In the genomic region with DNA sequence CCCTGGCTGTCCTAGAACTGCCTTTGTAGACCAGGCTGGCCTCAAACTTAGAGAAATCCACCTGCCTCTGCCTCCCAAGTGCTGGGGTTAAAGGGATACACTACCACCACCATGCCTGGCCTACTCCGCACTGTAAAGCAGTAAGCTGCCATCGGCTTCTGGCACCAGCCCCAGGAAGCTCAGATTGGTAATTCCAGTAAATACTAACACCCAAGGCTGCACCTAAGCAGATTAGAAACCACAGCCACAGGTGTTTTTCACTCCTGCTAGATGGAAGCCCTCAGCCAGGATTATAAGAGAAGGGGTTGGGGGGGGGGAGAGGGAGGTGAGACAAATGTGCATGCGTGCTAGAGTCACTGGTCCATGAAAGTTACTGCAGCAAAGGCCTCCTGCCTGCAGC, we compare ENCODE assay signal across 18 mouse cellular contexts.
"Had no signal": no experiment of that assay in that cellular context is flagged by ENCODE, and none has a peak within 500 bp of the region (broad histone marks: within the 10 kb centered on the region; RNA-seq: fewer than 3 reads in every experiment).

No protein-coding gene starts in this region.

- H3K36me3 ChIP-seq: liver, embryonic 13.5 days; liver, embryonic 15.5 days; lung, embryonic 15.5 days; midbrain, embryonic 12.5 days; neural tube, embryonic 12.5 days; stomach, embryonic 15.5 days had no signal

- H3K9me3 ChIP-seq: liver, embryonic 13.5 days; liver, embryonic 15.5 days; lung, embryonic 15.5 days; megakaryocyte, embryonic 14.5 days; midbrain, embryonic 12.5 days; neural tube, embryonic 12.5 days; stomach, embryonic 15.5 days had no signal

- H3K27me3 ChIP-seq: liver, embryonic 15.5 days; lung, embryonic 15.5 days; midbrain, embryonic 12.5 days; neural tube, embryonic 12.5 days; stomach, embryonic 15.5 days had no signal

- H3K4me1 ChIP-seq: liver, embryonic 13.5 days; liver, embryonic 15.5 days; midbrain, embryonic 12.5 days had no signal

- H3K4me2 ChIP-seq: liver, embryonic 11.5 days; liver, embryonic 13.5 days; liver, embryonic 15.5 days; lung, embryonic 15.5 days; midbrain, embryonic 12.5 days; neural tube, embryonic 12.5 days; stomach, embryonic 15.5 days had no signal

- H3K9ac ChIP-seq: liver, embryonic 13.5 days; liver, embryonic 15.5 days; liver, postnatal 0 days; lung, embryonic 15.5 days; midbrain, embryonic 12.5 days; neural tube, embryonic 12.5 days; stomach, embryonic 15.5 days had no signal

- H3K4me3 ChIP-seq: liver, embryonic 13.5 days; liver, embryonic 15.5 days; lung, embryonic 15.5 days; megakaryocyte, embryonic 14.5 days; midbrain, embryonic 12.5 days; neural tube, embryonic 12.5 days; stomach, embryonic 15.5 days had no signal

- H3K27ac ChIP-seq: liver, embryonic 13.5 days; liver, embryonic 15.5 days; lung, embryonic 15.5 days; macrophage; midbrain, embryonic 12.5 days; neural tube, embryonic 12.5 days; stomach, embryonic 15.5 days; stomach, postnatal 0 days had no signal

- ATAC-seq: liver, postnatal 0 days had no signal

- DNase-seq: liver, embryonic 13.5 days; liver, postnatal 0 days; lung, adult 2 months; lung, postnatal 10 days; midbrain, embryonic 14.5 days; right cerebral cortex, postnatal 14 days; thymus, adult 2 months; thymus, postnatal 25 days; thymus, postnatal 4 days had no signal
